Mouse (Mus musculus) CH12.LX (cell line): ENCODE data around the gene Exosc8. TPM values are rescaled to one million over a fixed set of nuclear protein-coding genes. Genes with fewer than 3 reads are reported as not detected.

Source experiments
- DNase-seq: peaks from one replicate; pipeline ENCODE4 v3.0.0-alpha.2; 2013; ENCODE audit errors: extremely low read depth
- H3K27ac ChIP-seq: 2 replicates; pipeline ENCODE4 v1.5.1; 2012; ENCODE audit warnings: low read depth, mild to moderate bottlenecking, control low read depth, moderate library complexity; ENCODE audit not compliant: insufficient read depth
- H3K27me3 ChIP-seq: replicated peaks from 2 replicates; pipeline ENCODE3; 2012; ENCODE audit warnings: inconsistent platforms
- H3K36me3 ChIP-seq, 2 experiments: replicated peaks in 1 of 2; 2 replicates each; pipeline versions ENCODE3 to v1.6.1; 2012; ENCODE audit warnings: inconsistent platforms in 1 of 2, low read length in 1 of 2, mild to moderate bottlenecking in 1 of 2, mixed read lengths in 1 of 2, moderate library complexity in 1 of 2; ENCODE audit not compliant: control insufficient read depth in 1 of 2, insufficient read depth in 1 of 2
- H3K4me1 ChIP-seq, 2 experiments: 2 replicates each; pipeline ENCODE4 v1.6.1; 2012; ENCODE audit warnings: inconsistent platforms in 1 of 2, moderate library complexity in 1 of 2; ENCODE audit not compliant: insufficient read depth in 2 of 2, control insufficient read depth in 1 of 2
- H3K4me2 ChIP-seq: 2 replicates; pipeline ENCODE4 v1.6.1; 2012; ENCODE audit warnings: low read depth, mild to moderate bottlenecking, control low read depth; ENCODE audit not compliant: poor library complexity, insufficient read depth, severe bottlenecking
- H3K4me3 ChIP-seq, 3 experiments: fragments of 150-350 bp in 1 of 3; sonication (generic) in 1 of 3; replicated peaks in 1 of 3; 2 replicates each; pipeline versions ENCODE3 to v1.5.1; 2011 to 2012; ENCODE audit warnings: low read depth in 2 of 3, low read length in 2 of 3, mild to moderate bottlenecking in 2 of 3, moderate library complexity in 2 of 3, control low read depth in 1 of 3, improper control_type of control experiment in 1 of 3, inconsistent platforms in 1 of 3, mixed read lengths in 1 of 3; ENCODE audit not compliant: poor library complexity in 1 of 3
- H3K79me2 ChIP-seq: replicated peaks from 2 replicates; pipeline ENCODE4 v1.6.1; 2012; ENCODE audit warnings: mild to moderate bottlenecking, moderate library complexity; ENCODE audit not compliant: control insufficient read depth, poor library complexity, insufficient read depth, severe bottlenecking; ENCODE audit errors: extremely low read depth
- H3K9ac ChIP-seq: 2 replicates; pipeline ENCODE4 v1.6.1; 2012; ENCODE audit warnings: low read depth, mild to moderate bottlenecking, control low read depth, moderate library complexity; ENCODE audit not compliant: insufficient read depth
- H3K9me3 ChIP-seq: replicated peaks from 2 replicates; pipeline ENCODE3; 2012; ENCODE audit warnings: low read length, inconsistent platforms, mixed read lengths
- CHD2 ChIP-seq: IDR thresholded peaks from 2 replicates; pipeline ENCODE4 v1.6.1; 2011; ENCODE audit warnings: low read length, improper control_type of control experiment
- CTCF ChIP-seq, 2 experiments: IDR thresholded peaks in 1 of 2; conservative IDR thresholded peaks in 1 of 2; 2 replicates each; pipeline ENCODE4 v1.5.1; 2011 to 2012; ENCODE audit warnings: low read depth in 2 of 2, low read length in 2 of 2, improper control_type of control experiment in 1 of 2, inconsistent platforms in 1 of 2, mild to moderate bottlenecking in 1 of 2, moderate library complexity in 1 of 2
- ELF1 ChIP-seq: IDR thresholded peaks from 2 replicates; pipeline ENCODE4 v1.6.1; 2014; ENCODE audit warnings: low read depth, mild to moderate bottlenecking, inconsistent platforms, low read length, improper control_type of control experiment
- EP300 ChIP-seq: IDR thresholded peaks from 2 replicates; pipeline ENCODE4 v1.6.1; 2011; ENCODE audit warnings: low read length, improper control_type of control experiment
- ETS1 ChIP-seq: conservative IDR thresholded peaks from 2 replicates; pipeline ENCODE4 v1.6.1; 2012; ENCODE audit warnings: low read depth, mild to moderate bottlenecking, inconsistent platforms, low read length, improper control_type of control experiment, moderate library complexity
- IRF4 ChIP-seq: IDR thresholded peaks from 2 replicates; pipeline ENCODE4 v1.6.1; 2014; ENCODE audit warnings: low read depth, mild to moderate bottlenecking, inconsistent platforms, low read length, improper control_type of control experiment
- MAZ ChIP-seq: IDR thresholded peaks from 2 replicates; pipeline ENCODE4 v1.6.1; 2012; ENCODE audit warnings: low read depth, mild to moderate bottlenecking, inconsistent platforms, low read length, improper control_type of control experiment, moderate library complexity
- MEF2A ChIP-seq: IDR thresholded peaks from 2 replicates; pipeline ENCODE4 v1.6.1; 2014; ENCODE audit warnings: low read depth, mild to moderate bottlenecking, inconsistent platforms, low read length, improper control_type of control experiment, borderline replicate concordance
- MXI1 ChIP-seq: IDR thresholded peaks from 2 replicates; pipeline ENCODE4 v1.6.1; 2011; ENCODE audit warnings: mild to moderate bottlenecking, low read depth, low read length, improper control_type of control experiment
- NELFE ChIP-seq: IDR thresholded peaks from 2 replicates; pipeline ENCODE4 v1.6.1; 2011; ENCODE audit warnings: low read depth, low read length, improper control_type of control experiment
- NRF1 ChIP-seq: IDR thresholded peaks from 2 replicates; pipeline ENCODE4 v1.6.1; 2014; ENCODE audit warnings: low read depth, mild to moderate bottlenecking, inconsistent platforms, low read length, improper control_type of control experiment, moderate library complexity
- PAX5 ChIP-seq: IDR thresholded peaks from 2 replicates; pipeline ENCODE4 v1.6.1; 2012; ENCODE audit warnings: low read length, inconsistent platforms, mixed read lengths
- POLR2A ChIP-seq: IDR thresholded peaks from 2 replicates; pipeline ENCODE4 v1.6.1; 2011; ENCODE audit warnings: low read depth, mild to moderate bottlenecking, improper control_type of control experiment, low read length
- POLR2AphosphoS2 ChIP-seq: IDR thresholded peaks from 2 replicates; pipeline ENCODE4 v1.6.1; 2011; ENCODE audit warnings: low read depth, low read length, improper control_type of control experiment
- RAD21 ChIP-seq: IDR thresholded peaks from 2 replicates; pipeline ENCODE4 v1.6.1; 2011; ENCODE audit warnings: low read depth, mild to moderate bottlenecking, low read length, improper control_type of control experiment, moderate library complexity
- RCOR1 ChIP-seq: conservative IDR thresholded peaks from 2 replicates; pipeline ENCODE4 v1.6.1; 2012; ENCODE audit warnings: low read depth, mild to moderate bottlenecking, inconsistent platforms, low read length, improper control_type of control experiment
- SIN3A ChIP-seq: IDR thresholded peaks from 2 replicates; pipeline ENCODE4 v1.6.1; 2012; ENCODE audit warnings: low read length, improper control_type of control experiment, inconsistent platforms
- SMC3 ChIP-seq: IDR thresholded peaks from 2 replicates; pipeline ENCODE4 v1.6.1; 2011; ENCODE audit warnings: low read depth, low read length, improper control_type of control experiment
- TCF12 ChIP-seq: IDR thresholded peaks from 2 replicates; pipeline ENCODE4 v1.6.1; 2014; ENCODE audit warnings: low read depth, mild to moderate bottlenecking, inconsistent platforms, low read length, improper control_type of control experiment
- UBTF ChIP-seq: IDR thresholded peaks from 2 replicates; pipeline ENCODE4 v1.6.1; 2012; ENCODE audit warnings: low read depth, mild to moderate bottlenecking, inconsistent platforms, low read length, improper control_type of control experiment, moderate library complexity
- USF2 ChIP-seq: conservative IDR thresholded peaks from 2 replicates; pipeline ENCODE4 v1.6.1; 2011; ENCODE audit warnings: low read depth, low read length, improper control_type of control experiment
- ZMIZ1 ChIP-seq: IDR thresholded peaks from 2 replicates; pipeline ENCODE4 v1.6.1; 2012; ENCODE audit warnings: low read depth, mild to moderate bottlenecking, inconsistent platforms, low read length, improper control_type of control experiment
- dilution Hi-C: fragments of 300-500 bp; cut with MboI; formaldehyde crosslinking; loops from 2 replicates; pipeline ENCODE4 v1.14.3; 2020; ENCODE audit warnings: low sequenced_read_pairs; ENCODE audit not compliant: extremely low pct_unique_long_range_greater_than_20kb, extremely low pct_ligation_motif_present
- in situ Hi-C: fragments of 300-500 bp; cut with MboI; formaldehyde crosslinking; loops from 3 replicates; pipeline ENCODE4 v1.14.3; 2019; ENCODE audit warnings: low sequenced_read_pairs, low pct_ligation_motif_present, low pct_unique_long_range_greater_than_20kb, mixed read lengths
- polyA plus RNA-seq: library from polyadenylated mRNA; unstranded; fragments of >175 nt; gene quantifications from 2 replicates; pipeline ENCODE4 v1.2.1, GENCODE M21; 2012; ENCODE audit warnings: low read depth; ENCODE audit not compliant: insufficient read length
- total RNA-seq, 2 experiments: library from RNA; depleted of rRNA; stranded (reverse); fragments of 300-350 nt in 1 of 2; fragments of >200 nt in 1 of 2; gene quantifications; 2 replicates each; pipeline ENCODE4 v1.2.3; 2012 to 2014

The Exosc8 gene
- total and polyA plus RNA-seq, 3 experiments = 102 to 238 (median 124) TPM

DNA sequence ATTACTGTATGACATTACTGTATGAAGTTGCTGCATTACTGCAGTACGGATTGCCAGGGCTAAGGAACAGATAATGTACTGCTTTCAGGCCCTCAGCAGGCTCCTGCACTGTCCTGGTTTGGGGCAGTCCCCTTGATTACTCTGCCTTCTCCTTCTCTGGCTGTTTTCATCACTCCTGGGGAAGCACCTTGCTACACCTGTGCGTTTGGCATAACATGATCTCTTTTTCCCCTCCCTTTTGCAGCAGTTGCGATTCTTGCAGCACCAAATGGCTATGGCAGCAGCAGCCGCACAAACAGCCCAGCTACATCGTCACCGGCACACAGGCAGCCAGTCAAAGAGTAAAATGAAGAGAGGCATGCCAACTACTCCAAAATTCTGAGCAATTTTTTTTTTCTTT is 7.1 kb downstream of the Exosc8 start:
- Histone ChIP-seq H3K4me2 (no peak overlapping the region), H3K36me3 (peaks cover 42 to 71% of the 10 kb centered on the region in 2 experiments), H3K9me3 (no peaks in the 10 kb centered on the region)
- TF ChIP-seq MXI1 (no peak; the same call in 1 of the 2 replicates), IRF4 (peak; percentile 64), NRF1 (0 out of 2 replicates have a peak, but pooled peaks have one; percentile 23), CHD2 (0 out of 2 replicates have a peak, but pooled peaks have one; percentile 18), RCOR1 (peak; percentile 69; the same call in 1 of the 2 replicates), ETS1 (peak; percentile 71), USF2 (no peak), POLR2AphosphoS2 (no peak), MEF2A (peak; percentile 53; the same call in 1 of the 2 replicates), SMC3 (no peak), PAX5 (no peak), EP300 (peak; percentile 71), TCF12 (peak; percentile 53; the same call in 1 of the 2 replicates), NELFE (0 out of 2 replicates have a peak, but pooled peaks have one; percentile 16), RAD21 (no peak), ZMIZ1 (no peak), UBTF (no peak), MAZ (0 out of 2 replicates have a peak, but pooled peaks have one; percentile 57), ELF1 (no peak), CTCF (conservative IDR thresholded peaks at IDR 0.05 in 1 of 2, IDR thresholded peaks at IDR 0.05 in 1 of 2; ENCODE audit: low read depth in 2 of 2, low read length in 2 of 2) (no peak), SIN3A (0 out of 2 replicates have a peak, but pooled peaks have one; percentile 26)
- TF ChIP-seq, all 38 proteins: peak for 11
- H3K79me2 ChIP-seq = peaks cover 18% of the 10 kb centered on the region
- dilution Hi-C loops (no loop called here), in situ Hi-C loops (no loop called here)
- peak; percentile 75 for DNase-seq
- H3K4me3 ChIP-seq = no peak overlapping the region
- H3K9ac ChIP-seq = no peak overlapping the region
- H3K27ac ChIP-seq = peak overlapping the region; percentile 12
- H3K27me3 ChIP-seq = no peaks in the 10 kb centered on the region
- H3K4me1 ChIP-seq = peaks cover 25 to 91% of the 10 kb centered on the region in 2 experiments

DNA sequence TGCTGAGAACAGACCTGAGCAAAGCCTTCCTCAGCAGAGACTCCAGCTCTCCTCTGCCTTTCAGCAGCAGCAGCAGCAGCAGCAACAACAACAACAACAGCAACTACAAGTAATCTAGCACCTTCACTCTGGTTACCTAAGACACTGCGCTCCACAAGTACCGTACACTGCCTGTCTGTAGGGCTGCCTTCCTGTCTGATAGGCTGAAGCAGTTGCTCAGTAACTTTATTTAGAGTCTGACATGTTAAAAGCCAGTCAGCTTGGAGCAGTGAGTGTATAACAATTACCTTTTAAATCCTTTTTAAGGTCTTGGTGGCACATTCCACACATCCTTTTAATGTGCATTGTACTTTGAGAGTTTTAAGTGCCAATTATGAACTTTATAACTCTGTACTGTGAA is 7.6 kb downstream of the Exosc8 start:
- H3K27me3 ChIP-seq = no peaks in the 10 kb centered on the region
- no peak for TF ChIP-seq POLR2A
- TF ChIP-seq USF2 = no peak
- TF ChIP-seq MXI1 = no peak
- H3K27ac ChIP-seq = peak overlapping the region; percentile 53
- peaks cover 18% of the 10 kb centered on the region for H3K79me2 ChIP-seq
- no peak for DNase-seq
- no peak overlapping the region for H3K4me3 ChIP-seq
- in situ Hi-C loops (no loop called here), dilution Hi-C loops (no loop called here)
- H3K9ac ChIP-seq = no peak overlapping the region
- H3K4me2 ChIP-seq = no peak overlapping the region
- no peaks in the 10 kb centered on the region for H3K9me3 ChIP-seq
- peaks cover 26 to 91% of the 10 kb centered on the region in 2 experiments for H3K4me1 ChIP-seq
- H3K36me3 ChIP-seq = peaks cover 47 to 71% of the 10 kb centered on the region in 2 experiments
